Mouse (Mus musculus): Measurements from ENCODE around the gene A630023A22Rik.

The A630023A22Rik gene

DNA sequence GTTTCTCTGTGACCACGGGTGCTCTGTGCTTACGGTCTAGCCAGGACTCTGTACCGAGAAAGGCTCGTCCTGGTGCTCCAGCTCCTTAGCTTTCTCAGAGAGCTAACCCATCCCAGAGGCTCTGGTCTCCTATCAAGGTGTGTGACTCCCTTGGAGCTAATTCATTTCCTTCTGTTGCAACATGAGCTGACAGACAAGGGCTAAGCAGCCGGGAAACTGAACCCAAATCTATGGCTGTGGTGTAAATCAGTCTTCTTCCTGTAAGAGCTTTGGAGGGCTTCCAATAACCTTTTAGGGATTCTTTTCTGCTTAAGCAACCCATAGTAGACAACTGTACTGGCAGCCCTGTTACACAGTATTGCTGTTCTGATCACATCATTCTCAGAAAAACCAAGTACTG, at the start of gene A630023A22Rik:
A630023A22Rik (minus strand) TSS at position 154 of the 400 bp plus-strand sequence.
- DNase-seq = no peak

DNA sequence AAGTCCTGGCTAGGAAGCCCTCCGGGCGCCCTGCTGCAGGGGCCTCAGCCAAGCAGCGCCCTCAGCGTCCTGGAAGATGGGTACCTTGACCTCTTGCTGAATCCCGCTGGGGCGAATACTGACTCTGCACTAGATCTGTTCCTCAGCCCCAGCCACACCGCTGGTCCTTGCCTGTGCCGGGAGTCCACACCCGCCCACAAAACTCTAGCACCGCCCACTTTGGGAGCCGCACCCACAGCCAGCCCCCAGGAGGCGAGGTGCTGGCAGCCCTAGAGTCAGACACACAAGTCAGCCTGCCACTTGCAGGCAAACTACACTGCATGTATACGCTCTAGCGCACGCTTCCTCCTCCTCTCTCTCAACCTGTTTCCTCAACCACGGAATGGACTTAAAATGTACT, 49.8 kb upstream of the A630023A22Rik start, which contains the start of gene Npy4r:
Npy4r (minus strand) TSS at position 148 of the 400 bp plus-strand sequence.
- peak; percentile 68 for DNase-seq

DNA sequence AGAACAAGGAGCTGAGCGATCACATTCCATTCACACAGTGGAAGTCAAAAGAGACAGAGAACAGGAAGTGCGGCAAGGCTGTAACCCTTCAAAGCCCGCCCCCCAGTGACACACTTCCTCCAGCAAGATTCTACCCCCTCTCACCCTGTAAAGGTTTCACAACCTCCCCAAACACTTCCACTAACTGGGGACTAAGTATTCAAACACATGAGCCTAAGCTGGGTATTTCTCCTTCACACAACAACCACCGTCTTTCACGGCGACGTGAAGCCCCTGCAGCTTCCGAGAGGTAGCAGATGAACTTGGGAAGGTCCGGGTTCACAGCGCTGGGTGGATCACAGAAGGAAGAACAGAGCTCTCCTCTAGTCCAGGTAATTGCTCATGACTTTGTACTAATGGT, 40.4 kb upstream of the A630023A22Rik start:
- DNase-seq = no peak

DNA sequence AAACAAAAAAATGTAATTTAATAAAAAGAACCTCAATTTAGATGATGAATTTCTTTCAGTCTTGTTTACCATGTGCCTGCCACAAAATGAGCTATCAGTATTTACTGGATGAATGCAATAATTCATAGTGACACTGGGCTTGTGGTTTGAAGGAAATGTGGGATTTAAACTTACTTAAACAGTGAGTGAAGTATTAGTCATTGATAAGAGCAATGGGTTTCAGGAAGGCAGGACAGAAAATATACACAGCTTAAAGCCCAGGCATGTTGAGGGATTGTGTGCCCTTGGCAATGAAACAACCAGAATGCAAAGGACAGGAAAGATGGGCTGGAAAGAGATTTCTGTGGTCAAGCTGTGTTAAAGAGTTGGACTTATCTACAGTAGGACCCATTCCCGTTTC, 39.8 kb upstream of the A630023A22Rik start:
- no peak for DNase-seq

DNA sequence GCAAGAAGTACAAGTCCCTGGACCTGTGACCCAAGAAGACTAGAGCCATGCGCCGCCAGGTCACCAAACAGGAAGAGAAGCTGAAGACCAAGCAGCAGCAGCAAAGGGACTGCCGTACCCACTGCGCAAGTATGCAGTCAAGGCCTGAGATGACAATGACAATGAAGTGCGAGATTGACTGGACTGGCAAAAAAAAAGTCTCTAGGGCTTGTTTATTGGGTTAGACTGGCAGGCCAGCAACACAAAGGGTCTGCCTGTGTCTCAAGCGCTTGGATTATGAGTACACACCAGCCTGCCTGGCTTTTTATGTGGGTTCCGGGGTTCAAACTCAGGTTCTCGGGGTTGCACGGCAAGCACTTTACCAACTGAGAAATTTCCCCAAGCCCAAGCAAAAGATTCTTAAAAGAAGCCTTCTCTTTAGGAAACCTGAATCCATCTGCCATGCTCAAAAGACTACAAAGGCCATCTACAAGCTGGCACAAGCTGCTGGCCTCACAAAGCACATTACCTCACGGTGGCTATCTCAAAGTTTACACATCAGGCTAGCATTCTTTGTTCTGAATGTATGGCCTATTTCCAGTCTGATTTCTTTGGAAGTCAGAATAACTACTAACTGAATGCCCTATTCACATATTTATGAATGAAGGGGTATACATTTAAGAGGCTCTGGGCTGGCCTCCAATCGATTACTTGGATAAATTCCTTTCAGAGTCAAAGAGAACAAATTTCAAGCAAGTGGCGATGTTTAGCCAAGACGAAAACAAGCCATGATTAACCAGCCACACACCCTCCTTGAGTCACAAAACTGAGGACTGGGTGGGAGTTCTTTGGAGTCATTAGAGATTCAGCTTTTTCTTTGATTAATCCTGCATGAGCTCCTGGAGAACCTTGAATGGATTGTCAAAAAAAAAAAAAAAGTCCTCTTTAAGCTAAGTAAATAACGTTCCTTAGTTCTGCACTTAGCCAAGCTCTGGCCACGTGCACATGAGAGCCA, 37.4 kb upstream of the A630023A22Rik start:
- no peak for DNase-seq

DNA sequence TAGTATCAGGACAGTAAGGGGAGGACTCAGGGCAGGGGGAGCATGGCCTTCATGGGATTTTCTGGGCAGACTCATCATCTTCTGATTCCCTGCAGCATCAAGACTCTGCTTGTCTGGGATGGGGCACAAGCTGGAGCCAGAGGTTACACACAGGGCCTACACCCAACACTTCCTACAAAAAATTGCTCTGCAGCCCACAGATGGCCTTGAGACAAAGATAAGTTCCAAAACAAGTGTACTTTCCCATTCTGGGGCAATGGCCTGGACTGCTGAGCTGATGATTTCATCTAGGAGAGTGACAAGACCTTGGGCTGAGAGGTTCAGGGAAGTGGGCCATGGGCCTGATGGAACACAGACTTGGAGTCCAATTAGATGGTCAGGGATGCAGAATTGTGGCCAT, 32.8 kb upstream of the A630023A22Rik start:
- no peak for DNase-seq

DNA sequence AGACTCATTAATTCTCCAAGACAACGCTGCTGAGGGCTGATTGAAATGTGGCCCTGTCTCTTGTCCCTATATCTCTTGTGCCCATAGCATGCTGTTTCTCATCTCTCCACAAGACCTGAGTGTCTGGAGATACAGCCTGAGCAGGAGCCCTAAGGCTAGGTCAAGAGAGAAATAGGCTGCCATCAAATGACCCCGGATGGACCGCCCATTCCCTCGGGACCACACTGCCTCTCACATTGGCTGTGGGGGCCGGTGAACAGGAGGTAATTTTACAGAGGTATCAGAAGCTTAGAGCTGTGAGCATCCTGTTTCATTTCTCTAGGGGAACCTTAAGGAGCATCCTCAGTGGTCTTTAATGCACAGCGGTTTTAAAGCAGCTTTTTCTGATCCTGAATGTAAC, 28.7 kb upstream of the A630023A22Rik start:
- DNase-seq = no peak

DNA sequence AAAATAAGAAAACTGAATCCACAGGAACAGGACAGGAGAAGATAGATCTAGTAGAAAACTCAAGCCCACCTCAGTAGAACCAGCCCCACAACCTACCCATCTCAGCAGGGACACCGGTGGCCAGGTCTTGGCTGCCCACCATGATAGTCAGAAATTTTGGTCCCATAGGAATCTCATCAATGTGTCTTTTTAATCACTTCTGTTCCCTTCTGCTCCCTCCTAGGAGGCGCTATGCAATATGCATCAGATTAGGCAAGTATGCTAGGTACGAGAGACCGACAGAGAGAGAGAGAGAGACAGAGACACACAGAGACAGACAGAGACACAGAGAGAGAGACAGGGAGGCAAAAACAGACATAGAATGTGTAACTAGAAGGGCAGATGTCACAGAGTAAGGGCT, 19.1 kb upstream of the A630023A22Rik start:
- DNase-seq = no peak

DNA sequence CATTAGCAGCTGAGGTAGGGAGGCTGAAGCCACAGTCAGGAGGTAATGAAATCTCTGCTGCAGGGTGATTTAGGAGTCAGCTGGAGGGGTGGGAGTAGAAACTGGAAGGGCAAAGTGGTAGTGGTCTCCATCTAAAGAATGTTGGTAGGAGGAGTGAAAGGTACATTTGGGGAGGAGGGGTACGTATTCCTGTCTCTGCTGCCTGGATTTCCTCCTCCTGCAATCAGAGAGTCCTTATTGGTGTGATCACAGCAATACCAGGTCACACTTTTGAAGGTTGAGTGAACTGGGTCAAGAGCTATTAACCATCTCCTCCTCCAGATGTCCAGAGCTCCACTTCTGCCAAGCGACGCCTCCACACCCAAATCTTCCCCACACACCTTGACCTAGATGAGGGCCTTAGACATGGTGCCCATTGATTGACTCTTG, 18.4 kb upstream of the A630023A22Rik start:
- no peak for DNase-seq

DNA sequence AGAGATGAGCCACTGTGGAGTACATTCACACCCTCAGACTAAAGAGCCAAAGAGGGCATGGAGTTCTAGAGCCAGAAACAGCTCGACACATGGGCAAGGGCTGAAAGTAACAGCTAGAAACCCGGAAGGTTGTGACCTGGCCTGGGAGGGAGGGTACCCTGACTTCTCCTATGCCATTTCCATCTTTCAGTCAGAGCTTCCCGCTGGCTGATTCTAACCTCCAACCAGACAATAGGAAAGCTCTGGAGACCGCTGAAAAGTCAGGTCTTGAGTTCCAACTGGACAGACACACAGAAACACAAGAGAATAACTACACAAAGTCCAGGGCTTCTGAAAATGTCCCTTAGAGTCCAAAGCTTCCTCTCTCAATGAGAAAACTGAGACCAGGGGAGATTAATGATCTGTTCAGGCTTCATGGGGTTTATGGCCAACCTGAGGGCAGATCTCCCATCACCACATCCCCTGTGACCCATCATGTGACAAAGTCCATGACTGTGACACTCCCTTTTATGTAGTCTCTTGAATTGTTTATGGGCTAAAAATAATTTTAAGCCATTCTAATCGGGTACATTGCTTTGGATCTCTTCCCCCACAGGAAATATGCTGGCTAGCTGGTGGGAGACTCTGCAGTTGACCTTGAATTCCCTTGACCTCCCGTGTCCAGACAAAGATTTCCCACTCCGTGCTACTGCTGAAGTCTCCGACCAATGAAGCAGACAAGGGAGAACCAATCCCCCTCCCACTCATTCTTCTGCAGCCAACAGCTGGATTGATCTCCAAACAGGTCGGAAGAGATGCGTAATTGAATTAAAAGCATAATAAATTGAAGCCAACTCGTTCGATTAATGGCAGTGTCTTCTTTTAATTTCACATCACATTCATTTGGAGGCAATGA, 17.7 kb upstream of the A630023A22Rik start:
- no peak for DNase-seq

DNA sequence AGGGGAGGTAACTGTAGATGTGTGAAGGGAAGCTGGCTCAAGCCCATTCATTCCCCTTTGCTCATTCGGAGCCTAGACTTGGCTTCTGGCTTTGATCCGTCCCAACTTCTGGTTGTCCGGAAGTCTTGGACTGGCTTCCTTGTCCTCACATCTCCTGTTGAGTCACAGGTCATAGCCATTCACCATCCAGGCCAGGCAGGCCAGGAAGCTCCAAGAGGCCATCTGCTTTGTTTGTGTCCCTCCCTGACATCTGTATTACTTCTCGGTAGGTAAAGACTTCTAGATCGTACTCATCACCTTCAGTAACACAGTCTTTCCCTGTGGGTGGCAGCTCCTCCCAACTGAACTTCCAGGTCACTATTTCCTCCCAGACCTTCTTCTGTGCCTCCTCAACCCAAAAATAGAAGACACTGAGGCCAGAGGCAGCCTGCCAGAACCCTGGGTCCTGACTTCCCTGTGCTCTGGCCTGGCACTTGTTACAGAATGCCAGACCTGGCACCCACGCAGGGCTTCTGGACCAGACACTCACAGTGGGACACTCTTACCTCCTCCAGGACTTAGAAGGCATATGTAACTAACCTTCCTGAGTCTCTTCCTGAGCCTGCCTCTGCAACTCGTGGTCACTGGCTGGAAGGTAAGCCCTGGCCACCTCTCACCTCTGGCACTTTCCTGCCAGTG, 16.6 kb upstream of the A630023A22Rik start:
- no peak for DNase-seq

DNA sequence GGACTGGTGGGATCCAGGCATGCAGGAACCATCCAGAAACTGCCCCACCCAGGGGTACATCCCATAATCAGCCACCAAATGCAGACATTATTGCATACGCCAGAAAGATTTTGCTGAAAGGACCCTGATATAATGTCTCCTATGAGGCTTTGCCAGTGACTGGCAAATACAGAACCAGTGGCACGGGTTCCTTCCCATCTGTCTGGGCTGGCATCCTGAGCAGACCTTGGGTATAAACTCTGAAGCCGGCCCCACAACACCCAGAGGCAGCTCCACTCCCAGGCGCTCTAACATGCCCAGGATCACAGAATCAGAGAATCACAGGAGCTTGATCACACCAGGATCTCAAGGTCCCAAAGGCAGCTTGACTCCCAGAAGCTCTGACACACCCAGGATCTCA, 11.8 kb upstream of the A630023A22Rik start:
- DNase-seq = no peak

DNA sequence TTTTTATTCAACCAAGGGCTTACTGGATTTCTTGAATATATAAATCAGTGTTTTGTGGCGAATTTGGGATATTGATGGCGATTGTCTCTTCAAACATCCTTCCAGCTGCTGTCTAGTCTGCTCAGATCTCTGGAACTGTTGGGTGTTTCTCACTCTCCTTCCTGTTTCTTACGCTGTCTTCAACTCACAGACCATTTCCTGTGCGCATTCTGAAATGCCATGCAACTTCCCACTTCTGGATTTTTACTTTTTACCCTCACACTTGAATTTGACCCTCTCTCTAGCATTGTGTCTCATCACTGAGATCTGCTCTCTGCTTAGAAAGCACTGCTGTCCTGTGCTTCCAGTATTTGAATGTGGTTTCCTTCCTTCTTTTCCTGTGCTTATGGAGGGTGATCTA, 5.0 kb upstream of the A630023A22Rik start:
- no peak for DNase-seq

DNA sequence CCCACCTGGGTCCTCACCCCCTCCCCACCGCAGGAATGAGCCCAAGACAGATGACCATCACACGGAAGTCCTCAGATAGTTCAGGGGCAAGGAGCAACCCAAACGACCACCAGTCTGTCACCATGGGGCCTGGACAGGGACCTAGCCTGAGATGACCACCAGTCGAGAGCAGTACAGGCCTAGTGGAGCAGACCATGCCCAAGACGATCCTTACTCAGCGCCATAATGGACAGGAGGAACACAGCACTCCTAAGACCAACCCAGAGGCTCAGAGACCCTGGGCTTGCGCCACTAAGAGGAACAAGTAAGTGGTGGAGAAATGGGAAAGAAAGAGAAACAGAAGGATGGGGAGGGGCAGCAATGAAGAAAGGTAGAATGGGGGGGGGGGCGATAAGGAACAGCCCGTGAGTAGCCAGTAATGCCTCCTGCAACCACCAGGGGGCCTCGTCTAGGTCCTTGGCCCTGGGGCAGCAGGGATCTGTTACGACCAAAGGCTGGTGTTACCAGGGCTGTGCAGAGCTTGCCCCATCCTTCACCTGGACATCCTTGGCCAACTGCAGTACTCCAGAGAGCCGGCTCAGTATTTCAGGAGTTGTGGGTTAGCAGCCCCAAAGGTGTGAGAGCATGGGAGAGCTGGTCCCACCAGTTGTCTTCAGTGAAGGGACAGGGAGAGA, 4.0 kb upstream of the A630023A22Rik start:
- DNase-seq = peak; percentile 39

DNA sequence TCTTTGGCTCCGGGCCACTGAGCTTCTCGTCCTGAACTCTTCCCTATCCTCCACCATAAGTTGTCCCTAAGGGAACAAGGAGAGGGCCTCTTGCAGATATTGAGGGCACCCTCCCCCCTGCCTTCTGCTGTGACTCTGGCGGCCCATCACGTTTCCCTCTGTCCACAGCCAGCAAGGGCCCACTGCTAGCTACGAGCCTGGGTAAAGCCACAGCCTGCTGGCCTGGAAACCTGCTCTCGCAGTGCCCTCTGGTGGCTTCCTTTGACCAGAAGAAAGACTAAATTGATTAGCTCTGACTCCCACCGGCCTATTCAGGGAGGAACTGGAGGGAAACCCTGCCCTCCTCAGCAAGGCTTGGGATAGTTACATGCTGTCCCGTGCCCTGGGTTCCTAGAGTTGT, 2.3 kb upstream of the A630023A22Rik start:
- DNase-seq = peak; percentile 54

DNA sequence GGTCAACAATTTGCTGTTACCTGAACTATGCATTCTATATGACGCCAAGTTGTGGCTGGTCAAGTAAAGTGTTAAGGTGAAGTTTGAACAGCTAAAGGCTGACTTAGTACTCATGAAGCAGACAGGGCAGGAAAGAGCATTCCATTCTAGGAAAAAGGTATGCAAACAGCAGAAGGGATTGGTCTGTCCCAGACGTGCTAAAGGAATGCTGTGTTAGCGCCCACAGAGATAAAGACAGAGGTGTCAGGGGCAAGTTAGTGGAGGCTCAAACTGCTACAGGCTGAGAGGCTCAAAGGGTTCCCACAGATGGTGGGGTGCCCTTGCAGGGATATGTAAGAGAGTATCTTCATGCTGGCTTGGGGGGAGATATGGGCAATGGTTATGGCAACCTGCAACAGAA, 1.3 kb upstream of the A630023A22Rik start:
- no peak for DNase-seq

DNA sequence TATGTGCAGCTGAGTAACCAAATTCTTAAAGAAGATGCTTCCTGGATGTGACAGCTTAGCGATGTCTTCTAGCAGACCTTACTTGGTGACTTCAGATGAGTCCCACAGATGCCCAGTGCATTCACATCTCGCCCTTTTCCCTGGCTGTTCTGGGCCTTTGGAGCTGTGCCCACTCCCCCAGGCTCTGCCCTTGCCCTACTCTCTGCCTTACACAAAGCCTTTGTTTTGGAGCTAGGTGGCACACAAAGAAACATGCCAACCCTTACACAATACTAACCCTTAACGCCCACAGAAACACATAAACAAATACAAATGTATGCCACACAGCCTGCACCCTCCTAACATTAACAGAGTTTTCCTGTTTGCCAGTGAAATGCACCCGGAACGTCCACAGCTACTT, 6.4 kb downstream of the A630023A22Rik start:
- no peak for DNase-seq

DNA sequence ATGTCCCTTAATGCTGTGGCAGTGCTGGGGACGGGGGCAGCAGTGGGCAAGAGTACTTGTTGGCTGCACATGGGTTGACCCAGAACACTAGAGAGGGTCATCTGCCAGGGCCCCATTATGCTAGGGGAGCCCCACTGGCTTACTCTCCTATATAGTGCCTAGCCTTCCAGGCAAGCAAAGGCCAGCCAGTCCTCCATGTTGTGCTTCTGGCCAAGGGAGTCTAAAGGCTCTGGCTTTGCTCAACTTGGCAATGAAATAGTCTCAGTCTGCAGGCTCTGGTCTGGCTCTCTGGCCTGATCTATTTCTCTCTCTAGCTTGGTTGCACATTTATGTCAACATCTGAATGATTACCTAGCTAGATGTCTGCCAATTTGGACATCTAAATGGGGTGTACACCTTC, 9.7 kb downstream of the A630023A22Rik start:
- DNase-seq = no peak

DNA sequence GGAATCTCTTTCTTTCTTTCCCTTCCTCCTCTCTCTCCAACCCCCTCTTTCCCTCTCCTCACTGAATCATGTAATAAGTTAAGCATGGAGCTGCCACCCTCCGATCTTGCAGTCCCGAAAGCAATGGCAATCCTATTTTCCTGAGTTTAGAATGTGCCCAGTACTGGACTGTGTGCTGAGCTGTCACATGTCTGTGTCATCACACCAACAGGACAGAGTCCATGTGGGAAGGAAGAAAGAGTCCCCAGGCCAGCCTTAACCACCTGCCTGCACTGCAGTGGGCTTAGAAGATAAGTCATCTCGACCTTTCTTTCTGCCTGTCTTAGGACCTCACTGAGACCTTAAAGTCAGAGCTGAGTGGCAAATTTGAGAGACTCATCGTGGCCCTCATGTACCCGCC, 11.1 kb downstream of the A630023A22Rik start:
- DNase-seq = no peak

DNA sequence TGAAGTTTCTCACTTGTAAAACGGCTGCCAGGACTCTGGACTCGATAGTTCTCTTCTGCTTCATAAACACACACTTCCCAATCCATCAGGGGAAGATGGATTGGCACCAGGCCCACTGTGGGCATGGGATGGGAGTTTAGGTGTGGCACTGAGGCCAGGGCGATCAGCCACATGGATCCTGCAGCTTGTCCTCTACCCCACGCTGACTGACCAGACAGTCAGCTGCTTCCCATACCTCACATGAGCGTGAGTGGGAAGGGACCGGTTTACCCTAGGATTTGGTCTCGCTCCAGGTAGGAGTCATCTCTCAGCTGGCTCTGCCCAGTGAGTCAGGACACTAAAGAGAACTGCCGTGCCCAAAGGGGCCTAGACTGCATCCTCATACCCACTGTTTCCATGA, 12.8 kb downstream of the A630023A22Rik start:
- DNase-seq = no peak

DNA sequence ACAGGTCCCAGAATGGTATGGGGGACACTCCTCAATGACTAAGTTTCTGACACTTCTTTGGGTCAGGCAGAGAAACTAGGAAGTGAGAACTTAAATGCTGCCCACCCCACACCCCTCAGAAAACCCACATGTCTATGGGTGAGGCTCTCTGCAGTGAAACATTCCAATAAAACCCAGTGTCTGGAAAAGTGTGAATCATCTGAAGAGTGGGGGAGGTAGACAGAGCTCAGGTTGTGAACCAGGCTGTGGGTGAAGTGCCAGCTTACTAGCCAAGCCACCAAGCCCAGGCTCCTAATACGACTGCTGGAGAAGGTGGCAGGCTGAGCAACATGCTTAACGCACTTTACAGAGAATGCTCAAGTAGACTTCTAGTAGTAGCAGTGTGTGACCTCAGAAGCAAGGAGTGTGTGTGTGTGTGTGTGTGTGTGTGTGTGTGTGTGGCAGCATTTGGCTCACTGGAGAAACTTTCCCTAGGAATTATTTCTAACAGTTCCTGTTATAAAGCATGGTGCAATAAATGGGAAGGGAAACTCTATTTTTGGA, 14.6 kb downstream of the A630023A22Rik start:
- no peak for DNase-seq

DNA sequence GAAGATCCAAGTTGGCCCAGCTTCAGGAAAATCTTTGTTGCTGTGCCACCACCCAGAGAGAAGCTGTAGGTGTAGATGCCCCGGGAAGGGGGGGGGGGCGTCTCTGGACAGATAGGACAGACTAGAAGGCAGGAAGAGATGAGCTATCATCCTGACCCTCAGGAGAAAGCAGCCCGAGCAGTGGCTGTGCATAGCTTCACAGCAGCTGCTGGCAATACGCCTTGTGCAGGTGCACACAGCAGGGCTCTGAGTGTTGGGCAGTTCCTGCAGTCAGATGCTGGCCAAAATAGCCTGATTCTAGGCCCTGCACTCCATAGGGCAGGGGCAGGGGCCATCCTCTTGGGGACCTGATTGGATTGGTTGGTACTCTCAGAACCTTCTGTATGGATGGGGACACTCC, 15.7 kb downstream of the A630023A22Rik start:
- DNase-seq = no peak

Measured in liver (tissue).